Mouse (Mus musculus): ENCODE results near the gene Apom.

Apom gene

GRCm38 (mm10) chr17:35158850-35159593, 27.2 kb upstream of the Apom start:
- DNase-seq (ENCODE audit: low spot score), result no peak

- no peak for DNase-seq (ENCODE audit: low spot score)
These were observed 25.9 kb upstream of the Apom start for GRCm38 (mm10) chr17:35157661-35158175.

GRCm38 (mm10) chr17:35157254-35157653, 25.4 kb upstream of the Apom start:
- no peak for DNase-seq (ENCODE audit: low spot score)

GRCm38 (mm10) chr17:35156461-35157200, 24.8 kb upstream of the Apom start:
- DNase-seq (ENCODE audit: low spot score), result no peak

GRCm38 (mm10) chr17:35155451-35155850, 23.6 kb upstream of the Apom start:
- DNase-seq (ENCODE audit: low spot score), result no peak

- no peak for DNase-seq (ENCODE audit: low spot score)
These were observed 22.8 kb upstream of the Apom start for GRCm38 (mm10) chr17:35154616-35155015.

- no peak for DNase-seq (ENCODE audit: low spot score)
These were observed 22.1 kb upstream of the Apom start for GRCm38 (mm10) chr17:35153931-35154330.

- no peak for DNase-seq (ENCODE audit: low spot score)
These were observed 21.2 kb upstream of the Apom start for GRCm38 (mm10) chr17:35153077-35153476.

GRCm38 (mm10) chr17:35152121-35152520, 20.3 kb upstream of the Apom start:
- DNase-seq (ENCODE audit: low spot score), result no peak

- no peak for DNase-seq (ENCODE audit: low spot score)
These were observed 16.2 kb upstream of the Apom start for GRCm38 (mm10) chr17:35147922-35148639.

GRCm38 (mm10) chr17:35147348-35147747, 15.5 kb upstream of the Apom start:
- DNase-seq (ENCODE audit: low spot score), result no peak

GRCm38 (mm10) chr17:35146139-35146538, 14.3 kb upstream of the Apom start:
- no peak for DNase-seq (ENCODE audit: low spot score)

GRCm38 (mm10) chr17:35141971-35142370, 10.1 kb upstream of the Apom start:
- no peak for DNase-seq (ENCODE audit: low spot score)

- DNase-seq (ENCODE audit: low spot score), result no peak
These were observed 8.7 kb upstream of the Apom start for GRCm38 (mm10) chr17:35140490-35140996.

- no peak for DNase-seq (ENCODE audit: low spot score)
These were observed 7.4 kb upstream of the Apom start for GRCm38 (mm10) chr17:35139269-35139668.

GRCm38 (mm10) chr17:35135591-35136320, 3.9 kb upstream of the Apom start:
- DNase-seq (ENCODE audit: low spot score), result no peak

GRCm38 (mm10) chr17:35134801-35135590, 3.1 kb upstream of the Apom start, which contains the start of gene Bag6:
Gene Bag6, plus strand, starts transcription at chr17:35135178.
- peak; percentile 96 for DNase-seq (ENCODE audit: low spot score)

- DNase-seq (ENCODE audit: low spot score), result no peak
These were observed 1.7 kb upstream of the Apom start for GRCm38 (mm10) chr17:35133517-35133916.

- no peak for DNase-seq (ENCODE audit: low spot score)
These were observed 317 bp upstream of the Apom start for GRCm38 (mm10) chr17:35132174-35132560.

- no peak for DNase-seq (ENCODE audit: low spot score)
These were observed 812 bp downstream of the Apom start for GRCm38 (mm10) chr17:35131038-35131437.

- no peak for DNase-seq (ENCODE audit: low spot score)
These were observed 2.9 kb downstream of the Apom start for GRCm38 (mm10) chr17:35128996-35129395.

All from layer of hippocampus, adult 9-10 months (tissue).